Mouse (Mus musculus): ENCODE results near the gene Lmo4. TPM values are rescaled to one million over a fixed set of nuclear protein-coding genes. Genes with fewer than 3 reads are reported as not detected.

Gene Lmo4
- polyA plus RNA-seq, 1 experiment, result not detected

DNA sequence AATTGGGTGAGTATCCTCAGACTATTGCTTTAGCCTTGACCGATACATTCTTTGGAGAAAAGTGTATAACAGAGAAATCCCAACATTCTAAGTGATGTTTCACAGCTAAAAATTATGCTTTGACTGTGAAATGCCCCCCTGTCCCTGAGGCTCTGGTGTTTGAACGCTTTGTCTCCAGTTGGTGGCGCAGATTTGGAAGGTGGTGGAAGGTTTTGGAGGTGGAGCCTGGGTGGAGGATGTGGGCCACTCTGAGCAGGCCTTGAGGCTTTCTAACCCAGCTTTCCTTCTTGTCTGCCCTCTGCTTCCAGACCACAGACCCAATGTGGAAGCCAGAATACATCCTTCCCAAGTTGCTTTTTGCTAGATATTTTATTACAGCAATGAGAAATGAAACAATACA lies 57.8 kb downstream of the Lmo4 start:
- 89% methylated on average over 3 of the region's 3 CpGs for WGBS
- H3K4me3 ChIP-seq (ENCODE audit: insufficient read depth, low read depth, low read length), result no peak overlapping the region
- H3K27ac ChIP-seq (ENCODE audit: insufficient read depth, low read depth, low read length), result no peak overlapping the region
- TF ChIP-seq POLR2A (IDR thresholded peaks at IDR 0.05; ENCODE audit: insufficient read depth, low read depth, low read length) (no peak), CTCF (IDR thresholded peaks at IDR 0.05; ENCODE audit: insufficient read depth, low read depth, low read length) (no peak)
- H3K4me1 ChIP-seq (ENCODE audit: control insufficient read depth, insufficient read depth, low read length), result peaks cover 3% of the 10 kb centered on the region

DNA sequence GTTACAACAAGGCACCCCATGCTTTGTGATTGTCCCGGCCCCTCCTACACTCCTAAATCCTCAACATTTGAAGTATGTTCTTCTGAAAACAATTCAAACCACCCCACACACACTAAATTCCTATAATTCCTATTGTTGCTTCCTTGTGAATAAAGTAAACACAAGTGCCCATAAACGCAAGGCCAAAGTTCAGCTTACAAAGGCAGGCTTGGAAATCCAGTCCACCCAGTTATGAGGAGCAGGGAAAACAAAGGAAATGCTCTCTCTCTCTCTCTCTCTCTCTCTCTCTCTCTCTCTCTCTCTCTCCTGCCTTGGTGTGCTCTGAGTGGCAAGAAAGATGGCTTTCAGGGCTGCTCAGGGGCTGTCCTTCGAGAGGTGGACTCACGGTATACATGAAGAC lies 61.0 kb downstream of the Lmo4 start:
- no peak overlapping the region for H3K4me3 ChIP-seq (ENCODE audit: insufficient read depth, low read depth, low read length)
- peaks cover 3% of the 10 kb centered on the region for H3K4me1 ChIP-seq (ENCODE audit: control insufficient read depth, insufficient read depth, low read length)
- WGBS, result 94% methylated on average over 4 of the region's 4 CpGs
- no peak overlapping the region for H3K27ac ChIP-seq (ENCODE audit: insufficient read depth, low read depth, low read length)
- TF ChIP-seq CTCF (IDR thresholded peaks at IDR 0.05; ENCODE audit: insufficient read depth, low read depth, low read length) (no peak), POLR2A (IDR thresholded peaks at IDR 0.05; ENCODE audit: insufficient read depth, low read depth, low read length) (no peak)

DNA sequence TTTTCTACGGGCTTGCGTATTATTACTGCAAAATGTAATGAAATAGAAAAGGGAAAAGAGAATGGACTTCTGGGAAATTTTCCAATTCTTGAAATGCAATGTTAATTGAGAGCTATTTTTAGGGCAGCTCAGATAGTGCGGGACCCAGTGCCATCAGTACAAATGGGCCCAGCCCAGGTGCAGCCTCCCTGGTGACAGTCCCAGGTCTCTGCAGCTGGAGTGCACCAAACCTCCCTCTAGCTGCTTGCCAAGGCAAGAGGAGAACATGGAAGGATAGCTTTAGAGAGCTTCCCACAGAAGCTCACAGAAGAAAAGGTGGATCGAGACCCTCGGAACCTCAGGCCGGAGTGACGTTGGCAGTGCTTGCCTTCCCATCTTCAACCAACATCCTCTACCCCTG lies 62.1 kb downstream of the Lmo4 start:
- Histone ChIP-seq H3K4me1 (ENCODE audit: control insufficient read depth, insufficient read depth, low read length) (peaks cover 3% of the 10 kb centered on the region), H3K4me3 (ENCODE audit: insufficient read depth, low read depth, low read length) (no peak overlapping the region), H3K27ac (ENCODE audit: insufficient read depth, low read depth, low read length) (no peak overlapping the region)
- WGBS, result 69% methylated on average over 7 of the region's 7 CpGs
- TF ChIP-seq CTCF (IDR thresholded peaks at IDR 0.05; ENCODE audit: insufficient read depth, low read depth, low read length) (no peak), POLR2A (IDR thresholded peaks at IDR 0.05; ENCODE audit: insufficient read depth, low read depth, low read length) (no peak)

DNA sequence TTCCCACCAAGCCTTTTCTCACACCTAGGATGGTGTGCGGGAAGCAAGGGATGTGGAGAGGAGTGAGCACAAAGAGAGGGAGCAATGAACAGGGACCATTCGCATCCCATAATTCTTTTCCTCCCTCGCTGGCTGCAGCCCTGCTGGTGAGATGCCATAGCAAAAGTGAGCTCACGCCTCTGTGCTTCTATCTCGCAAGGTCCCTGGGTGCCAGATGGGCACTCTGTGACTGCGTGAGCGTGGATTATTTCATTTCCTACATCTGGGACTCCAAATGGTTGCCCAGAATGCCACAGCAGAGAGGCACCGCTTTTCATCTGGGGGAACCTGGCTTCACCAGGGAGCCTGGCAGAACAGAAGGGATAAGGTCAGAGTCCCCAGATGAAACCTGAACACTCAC lies 63.2 kb downstream of the Lmo4 start:
- Histone ChIP-seq H3K4me1 (ENCODE audit: control insufficient read depth, insufficient read depth, low read length) (peaks cover 3% of the 10 kb centered on the region), H3K4me3 (ENCODE audit: insufficient read depth, low read depth, low read length) (no peak overlapping the region), H3K27ac (ENCODE audit: insufficient read depth, low read depth, low read length) (no peak overlapping the region)
- TF ChIP-seq CTCF (IDR thresholded peaks at IDR 0.05; ENCODE audit: insufficient read depth, low read depth, low read length) (no peak), POLR2A (IDR thresholded peaks at IDR 0.05; ENCODE audit: insufficient read depth, low read depth, low read length) (no peak)
- 72% methylated on average over 8 of the region's 8 CpGs for WGBS

DNA sequence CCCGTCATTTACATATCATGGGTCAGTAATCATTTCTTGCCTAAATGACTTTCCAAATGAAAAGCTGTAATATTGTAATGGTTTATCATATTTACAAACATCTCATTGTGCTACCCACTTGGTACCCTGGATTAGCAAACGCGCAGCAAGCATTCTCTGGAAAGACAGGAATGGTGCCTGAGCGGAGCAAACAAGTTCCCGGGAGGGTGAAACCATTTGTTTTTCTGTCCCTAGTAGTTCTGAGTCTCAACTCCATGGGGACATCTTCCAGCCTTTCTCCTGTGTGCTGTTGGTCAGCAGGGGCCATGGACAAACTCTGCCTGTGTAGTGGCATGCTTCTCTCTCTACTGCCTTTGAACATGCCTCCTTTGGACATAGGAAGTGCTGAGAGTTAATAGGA lies 64.2 kb downstream of the Lmo4 start:
- WGBS, result 96% methylated on average over 5 of the region's 5 CpGs
- H3K4me1 ChIP-seq (ENCODE audit: control insufficient read depth, insufficient read depth, low read length), result peaks cover 3% of the 10 kb centered on the region
- no peak overlapping the region for H3K4me3 ChIP-seq (ENCODE audit: insufficient read depth, low read depth, low read length)
- TF ChIP-seq CTCF (IDR thresholded peaks at IDR 0.05; ENCODE audit: insufficient read depth, low read depth, low read length) (no peak), POLR2A (IDR thresholded peaks at IDR 0.05; ENCODE audit: insufficient read depth, low read depth, low read length) (no peak)
- no peak overlapping the region for H3K27ac ChIP-seq (ENCODE audit: insufficient read depth, low read depth, low read length)

DNA sequence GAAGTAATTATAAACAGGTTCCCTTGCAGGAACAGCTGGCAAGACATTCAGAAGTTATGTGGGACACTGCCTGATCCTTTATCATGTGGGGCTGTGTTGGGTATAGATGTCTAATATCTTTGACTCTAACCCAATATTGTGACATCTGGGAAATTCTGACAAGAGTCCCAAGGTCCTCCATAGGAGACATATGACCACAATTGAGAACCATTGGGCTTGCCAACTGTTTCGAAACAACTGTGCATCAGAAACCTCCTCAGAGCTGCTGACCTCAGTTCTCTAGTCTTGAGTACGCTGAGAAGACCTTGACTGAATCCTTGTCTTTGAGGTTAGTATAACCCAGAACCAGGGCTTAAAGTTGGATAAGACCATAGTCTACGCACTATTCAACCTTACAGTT lies 66.4 kb downstream of the Lmo4 start:
- TF ChIP-seq CTCF (IDR thresholded peaks at IDR 0.05; ENCODE audit: insufficient read depth, low read depth, low read length) (no peak), POLR2A (IDR thresholded peaks at IDR 0.05; ENCODE audit: insufficient read depth, low read depth, low read length) (no peak)
- H3K27ac ChIP-seq (ENCODE audit: insufficient read depth, low read depth, low read length), result no peak overlapping the region
- H3K4me1 ChIP-seq (ENCODE audit: control insufficient read depth, insufficient read depth, low read length), result peaks cover 3% of the 10 kb centered on the region
- WGBS, result 96% methylated on average over 3 of the region's 3 CpGs
- no peak overlapping the region for H3K4me3 ChIP-seq (ENCODE audit: insufficient read depth, low read depth, low read length)
